Comparison of ENCODE assay signal across 26 mouse cellular contexts in genomic region chr3:121789790-121790189, GRCm38 (mm10). TPM values are rescaled to one million over a fixed set of nuclear protein-coding genes. Genes with fewer than 3 reads are reported as not detected.
DNase-seq lines count a peak whose midpoint lies in the region; ATAC-seq and TF ChIP-seq lines count a peak whose summit lies in the region.
"Had no signal": no experiment of that assay in that cellular context is flagged by ENCODE, and none has a peak within 500 bp of the region (broad histone marks: within the 10 kb centered on the region; RNA-seq: fewer than 3 reads in every experiment).

No protein-coding gene starts in this region.

- TF ChIP-seq EP300 in CH12.LX (IDR thresholded peaks at IDR 0.05; ENCODE audit: low read length), result no peak

- no peaks in the 10 kb centered on the region; the same call in 1 of the 2 replicates for H3K79me2 ChIP-seq in CH12.LX (replicated peaks; ENCODE audit: control insufficient read depth, extremely low read depth, insufficient read depth, poor library complexity, severe bottlenecking)

- in situ Hi-C loops in CH12.LX (cut with MboI; ENCODE audit: low pct_ligation_motif_present, low pct_unique_long_range_greater_than_20kb, low sequenced_read_pairs), result no loop called here

- ATAC-seq in hindbrain, embryonic 13.5 days (ENCODE audit: low FRiP score), result no peak
- ATAC-seq in hindbrain, embryonic 11.5 days (ENCODE audit: low FRiP score), result no peak
- no peak for ATAC-seq in midbrain, embryonic 14.5 days (ENCODE audit: low FRiP score, low TSS enrichment)
- ATAC-seq in midbrain, embryonic 13.5 days, result no peak

- TF ChIP-seq RAD21 in CH12.LX (IDR thresholded peaks at IDR 0.05; ENCODE audit: low read depth, low read length), result no peak

- H3K9me3 ChIP-seq in hindbrain, embryonic 13.5 days, result no peaks in the 10 kb centered on the region
- H3K9me3 ChIP-seq in hindbrain, embryonic 11.5 days (ENCODE audit: control insufficient read depth, low read length), result no peaks in the 10 kb centered on the region
- no peaks in the 10 kb centered on the region for H3K9me3 ChIP-seq in midbrain, embryonic 14.5 days (ENCODE audit: control insufficient read depth, low read length)
- no peaks in the 10 kb centered on the region for H3K9me3 ChIP-seq in midbrain, embryonic 13.5 days
- H3K9me3 ChIP-seq in CH12.LX (replicated peaks; ENCODE audit: low read length), result no peaks in the 10 kb centered on the region
- H3K9me3 ChIP-seq: G1E; limb, embryonic 10.5 days; limb, embryonic 15.5 days; liver, embryonic 13.5 days; midbrain, embryonic 10.5 days; stomach, embryonic 15.5 days had no signal

- dilution Hi-C loops in CH12.LX (cut with MboI; ENCODE audit: extremely low pct_ligation_motif_present, extremely low pct_unique_long_range_greater_than_20kb, low sequenced_read_pairs), result no loop called here

- H3K27ac ChIP-seq in hindbrain, embryonic 13.5 days, result 0 out of 2 replicates have a peak overlapping the region, but pooled peaks have one; percentile 48
- H3K27ac ChIP-seq in hindbrain, embryonic 11.5 days (ENCODE audit: low read depth, low read length), result no peak overlapping the region
- no peak overlapping the region for H3K27ac ChIP-seq in midbrain, embryonic 14.5 days (replicated peaks; ENCODE audit: low read depth, low read length)
- H3K27ac ChIP-seq in midbrain, embryonic 13.5 days, result no peak overlapping the region
- H3K27ac ChIP-seq in CH12.LX (ENCODE audit: insufficient read depth, low read depth), result no peak overlapping the region
- H3K27ac ChIP-seq: limb, embryonic 10.5 days; limb, embryonic 15.5 days; liver, embryonic 13.5 days; midbrain, embryonic 10.5 days; stomach, embryonic 15.5 days had no signal

- TF ChIP-seq CTCF in CH12.LX (conservative IDR thresholded peaks at IDR 0.05 in 1 of 2, IDR thresholded peaks at IDR 0.05 in 1 of 2; ENCODE audit: low read depth in 2 of 2, low read length in 2 of 2), result no peak
- no peak for TF ChIP-seq CTCF in brain, embryonic 14.5 days (IDR thresholded peaks at IDR 0.05; ENCODE audit: borderline replicate concordance, extremely low read depth, insufficient read depth, insufficient read length)

- H3K36me3 ChIP-seq in hindbrain, embryonic 13.5 days, result peaks cover 4% of the 10 kb centered on the region; the same call in 1 of the 2 replicates
- no peaks in the 10 kb centered on the region for H3K36me3 ChIP-seq in hindbrain, embryonic 11.5 days (ENCODE audit: control insufficient read depth, insufficient read depth, low read length)
- 0 out of 2 replicates have a peak, but pooled peaks cover 3% of the 10 kb centered on the region for H3K36me3 ChIP-seq in midbrain, embryonic 14.5 days (ENCODE audit: control insufficient read depth, insufficient read depth, low read length)
- peaks cover 3% of the 10 kb centered on the region; the same call in 1 of the 2 replicates for H3K36me3 ChIP-seq in midbrain, embryonic 13.5 days
- peaks cover 11 to 34% of the 10 kb centered on the region in 2 experiments for H3K36me3 ChIP-seq in CH12.LX (replicated peaks in 1 of 2; ENCODE audit: control insufficient read depth in 1 of 2, insufficient read depth in 1 of 2, low read length in 1 of 2)
- H3K36me3 ChIP-seq: liver, embryonic 13.5 days; stomach, embryonic 15.5 days had no signal

- H3K4me1 ChIP-seq in hindbrain, embryonic 13.5 days (replicated peaks), result no peaks in the 10 kb centered on the region
- H3K4me1 ChIP-seq in hindbrain, embryonic 11.5 days (replicated peaks; ENCODE audit: control insufficient read depth, insufficient read depth, low read length), result no peaks in the 10 kb centered on the region
- no peaks in the 10 kb centered on the region for H3K4me1 ChIP-seq in midbrain, embryonic 14.5 days (ENCODE audit: control insufficient read depth, insufficient read depth, low read length)
- H3K4me1 ChIP-seq in midbrain, embryonic 13.5 days (replicated peaks), result peaks cover 4% of the 10 kb centered on the region
- H3K4me1 ChIP-seq in CH12.LX (ENCODE audit: control insufficient read depth in 1 of 2, insufficient read depth in 2 of 2), result peaks cover 2 to 21% of the 10 kb centered on the region in 2 experiments; a peak in 3 of 4 replicates
- H3K4me1 ChIP-seq: limb, embryonic 10.5 days; limb, embryonic 15.5 days; stomach, embryonic 15.5 days had no signal

- no peak overlapping the region for H3K4me3 ChIP-seq in hindbrain, embryonic 13.5 days
- no peak overlapping the region for H3K4me3 ChIP-seq in hindbrain, embryonic 11.5 days (ENCODE audit: low read depth, low read length)
- no peak overlapping the region for H3K4me3 ChIP-seq in midbrain, embryonic 14.5 days (replicated peaks; ENCODE audit: low read depth, low read length)
- H3K4me3 ChIP-seq in midbrain, embryonic 13.5 days (replicated peaks), result no peak overlapping the region
- H3K4me3 ChIP-seq in CH12.LX (replicated peaks in 1 of 3; ENCODE audit: low read depth in 2 of 3, low read length in 2 of 3, poor library complexity in 1 of 3), result no peak overlapping the region
- H3K4me3 ChIP-seq: limb, embryonic 10.5 days; limb, embryonic 15.5 days; liver, embryonic 13.5 days; midbrain, embryonic 10.5 days; stomach, embryonic 15.5 days had no signal

- WGBS in hindbrain, embryonic 13.5 days, result 62% methylated on average over 5 of the region's 5 CpGs
- 79% methylated on average over 5 of the region's 5 CpGs for WGBS in hindbrain, embryonic 11.5 days
- WGBS in midbrain, embryonic 14.5 days, result 57% methylated on average over 5 of the region's 5 CpGs
- WGBS in midbrain, embryonic 13.5 days, result 67% methylated on average over 5 of the region's 5 CpGs

- TF ChIP-seq POLR2A in CH12.LX (IDR thresholded peaks at IDR 0.05; ENCODE audit: low read depth, low read length), result no peak
- TF ChIP-seq POLR2A in brain, embryonic 14.5 days (IDR thresholded peaks at IDR 0.05; ENCODE audit: borderline replicate concordance, extremely low read depth, insufficient read depth, insufficient read length, poor library complexity, severe bottlenecking), result no peak

- no peak overlapping the region for H3K9ac ChIP-seq in hindbrain, embryonic 13.5 days
- no peak overlapping the region for H3K9ac ChIP-seq in hindbrain, embryonic 11.5 days (ENCODE audit: low read depth, low read length)
- H3K9ac ChIP-seq in midbrain, embryonic 14.5 days (replicated peaks; ENCODE audit: low read length), result no peak overlapping the region
- no peak overlapping the region for H3K9ac ChIP-seq in midbrain, embryonic 13.5 days (replicated peaks)
- no peak overlapping the region for H3K9ac ChIP-seq in CH12.LX (ENCODE audit: insufficient read depth, low read depth)
- H3K9ac ChIP-seq: forebrain, postnatal 0 days; limb, embryonic 15.5 days; liver, embryonic 13.5 days; stomach, embryonic 15.5 days had no signal

- H3K27me3 ChIP-seq in hindbrain, embryonic 13.5 days, result no peaks in the 10 kb centered on the region
- no peaks in the 10 kb centered on the region for H3K27me3 ChIP-seq in hindbrain, embryonic 11.5 days (ENCODE audit: control insufficient read depth, insufficient read depth, low read length)
- no peaks in the 10 kb centered on the region for H3K27me3 ChIP-seq in midbrain, embryonic 14.5 days (ENCODE audit: control insufficient read depth, insufficient read depth, low read length)
- H3K27me3 ChIP-seq in midbrain, embryonic 13.5 days, result no peaks in the 10 kb centered on the region
- no peaks in the 10 kb centered on the region for H3K27me3 ChIP-seq in CH12.LX (replicated peaks)
- H3K27me3 ChIP-seq: limb, embryonic 15.5 days; liver, embryonic 13.5 days; stomach, embryonic 15.5 days had no signal

- no peak overlapping the region for H3K4me2 ChIP-seq in hindbrain, embryonic 13.5 days
- H3K4me2 ChIP-seq in hindbrain, embryonic 11.5 days (replicated peaks; ENCODE audit: low read depth, low read length), result no peak overlapping the region
- no peak overlapping the region for H3K4me2 ChIP-seq in midbrain, embryonic 14.5 days (ENCODE audit: low read length)
- H3K4me2 ChIP-seq in midbrain, embryonic 13.5 days (replicated peaks), result no peak overlapping the region
- no peak overlapping the region for H3K4me2 ChIP-seq in CH12.LX (ENCODE audit: insufficient read depth, low read depth, poor library complexity, severe bottlenecking)
- H3K4me2 ChIP-seq: limb, embryonic 15.5 days; liver, embryonic 13.5 days; stomach, embryonic 15.5 days had no signal

- no peak for DNase-seq in hindbrain, embryonic 11.5 days (ENCODE audit: low spot score)
- DNase-seq in midbrain, embryonic 14.5 days, result peak; percentile 27
- peak; percentile 33 for DNase-seq in CH12.LX (ENCODE audit: extremely low read depth)
- DNase-seq in brain, embryonic 14.5 days (ENCODE audit: low read depth), result peak; percentile 39
- no peak for DNase-seq in ovary, postnatal 14 days (ENCODE audit: low spot score)
- no peak for DNase-seq in kidney, postnatal 10 days
- DNase-seq: adrenal gland, adult 8-10 months; cerebellum, adult 9-10 months; cerebellum, postnatal 36 days; gastrocnemius, postnatal 10 days; heart, postnatal 14 days; kidney, adult 9 months; kidney, postnatal 14 days; layer of hippocampus, adult 9-11 months; liver, embryonic 13.5 days; lung, adult 18-20 months; right cerebral cortex, postnatal 25 days; thymus, postnatal 14 days had no signal

TF ChIP-seq in CH12.LX, 34 proteins besides CTCF, POLR2A, EP300 and RAD21:
- TF ChIP-seq MYC (IDR thresholded peaks at IDR 0.05; ENCODE audit: low read depth, low read length) (no peak), CHD2 (IDR thresholded peaks at IDR 0.05; ENCODE audit: low read length) (no peak)

RNA-seq across cellular contexts. Expression of gene Abcd3, which starts 25.3 kb away (rescaled TPM):
- 69.1 and 70.6 TPM in 2 replicates for polyA plus RNA-seq in hindbrain, embryonic 13.5 days (2015; fragmentation: Nextera tagmentation; extraction: Ambion mirVana)
- polyA plus RNA-seq in hindbrain, embryonic 11.5 days (2014; fragmentation: Nextera tagmentation; extraction: Ambion mirVana), result 59.2 and 62.6 TPM in 2 replicates
- 59.1 and 75.1 TPM in 2 replicates for polyA plus RNA-seq in midbrain, embryonic 14.5 days (2014; fragmentation: Nextera tagmentation; extraction: Ambion mirVana)
- polyA plus RNA-seq in midbrain, embryonic 13.5 days (2015; fragmentation: Nextera tagmentation; extraction: Ambion mirVana), result 62.5 and 63.0 TPM in 2 replicates
- total RNA-seq in CH12.LX (2012; rRNA removed) (52.3 and 65.9 TPM in 2 replicates), CH12.LX (2014; rRNA removed) (53.5 and 56.5 TPM in 2 replicates)
- 53.8 and 54.1 TPM in 2 replicates for polyA plus RNA-seq in CH12.LX (2012; ENCODE audit: insufficient read length, low read depth)
- polyA plus RNA-seq in brain, embryonic 14.5 days (2012; rRNA removed), result 13.3 and 30.5 TPM in 2 replicates

Comparison
In these comparisons a context has a peak if more than half of its experiments do, and no peak if none do; other contexts are left out.
1. DNase-seq: peak in midbrain, embryonic 14.5 days (single experiment), CH12.LX (single experiment) and brain, embryonic 14.5 days (single experiment); none in hindbrain, embryonic 11.5 days (single experiment), ovary, postnatal 14 days (single experiment) and kidney, postnatal 10 days (single experiment).